Mouse (Mus musculus): ENCODE data around the gene Sft2d2.

DNA sequence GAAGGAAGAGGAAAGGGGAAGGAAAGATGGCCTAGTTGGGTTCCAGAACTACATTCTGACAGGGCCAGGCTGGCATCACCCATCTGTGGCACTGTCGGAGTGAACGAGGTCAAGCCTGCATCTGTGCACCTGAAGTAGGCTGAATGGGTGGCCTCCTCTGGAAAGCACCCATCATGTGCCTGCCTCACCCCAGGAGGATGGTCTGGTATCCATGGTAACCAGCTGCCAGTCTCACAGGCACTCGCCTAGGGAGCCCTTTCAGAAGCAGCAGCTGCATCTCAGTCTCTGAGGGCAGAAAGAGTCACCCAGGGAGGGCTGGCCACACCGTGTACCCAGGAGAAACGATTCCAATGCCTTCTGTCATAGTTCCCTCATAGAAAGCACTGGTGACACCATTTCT is 6.9 kb downstream of the Sft2d2 start:
- TF ChIP-seq CTCF (IDR thresholded peaks at IDR 0.05; ENCODE audit: low read depth, low read length) (no peak), POLR2A (IDR thresholded peaks at IDR 0.05; ENCODE audit: extremely low read depth, insufficient read depth, low read length) (no peak)

All from liver, adult 2 months (tissue).